Mouse (Mus musculus): ENCODE results near the gene Lmo7. TPM values are rescaled to one million over a fixed set of nuclear protein-coding genes. Genes with fewer than 3 reads are reported as not detected.

Gene Lmo7
- polyA plus RNA-seq, 1 experiment from 2014 or later: 17.1 TPM

DNA sequence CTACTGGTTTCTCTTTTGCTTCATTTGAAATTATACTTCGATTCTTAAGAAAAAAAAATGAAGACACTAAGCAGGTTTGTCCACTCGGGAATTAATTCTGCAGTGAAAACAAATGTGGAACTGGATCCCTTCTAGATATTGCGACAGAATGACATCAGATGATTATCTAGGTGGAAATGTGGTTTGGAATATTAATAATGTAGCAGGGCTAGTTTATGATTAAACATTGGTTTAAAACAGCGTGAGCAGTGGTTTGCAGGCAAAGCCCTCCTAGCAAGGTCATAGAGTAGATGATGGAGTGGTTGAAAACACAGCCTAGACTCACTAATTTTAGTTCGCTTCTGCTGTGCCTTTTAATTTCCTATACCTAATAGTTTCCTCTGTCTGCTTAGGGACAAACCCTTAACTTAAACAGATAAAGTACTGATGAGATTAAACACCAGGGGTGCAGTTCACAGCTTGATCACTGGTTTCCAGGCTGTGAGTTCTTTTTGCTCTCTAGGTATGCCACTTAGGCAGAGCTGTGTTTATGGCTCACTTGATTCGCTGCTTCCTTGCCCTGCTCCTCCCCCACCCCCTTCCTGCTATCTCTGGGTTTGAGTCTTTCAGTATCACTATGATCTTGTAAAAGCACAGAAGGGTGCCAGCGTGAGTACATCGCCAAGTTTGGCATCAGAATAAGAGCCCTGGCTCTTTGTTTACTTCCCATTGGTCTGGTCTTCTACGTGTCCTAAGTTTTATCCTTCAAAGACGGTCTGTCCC, 4.0 kb downstream of the Lmo7 start:
- H3K36me3 ChIP-seq (ENCODE audit: insufficient read depth): no peaks in the 10 kb centered on the region
- H3K4me2 ChIP-seq: no peak overlapping the region
- DNase-seq (no peak), ATAC-seq (ENCODE audit: insufficient read depth) (no peak)
- no peaks in the 10 kb centered on the region for H3K9me3 ChIP-seq (ENCODE audit: low read depth, low read length)
- H3K4me1 ChIP-seq (ENCODE audit: insufficient read depth): 0 out of 2 replicates have a peak, but pooled peaks cover 4% of the 10 kb centered on the region
- TF ChIP-seq CTCF (IDR thresholded peaks at IDR 0.05; ENCODE audit: low read depth): no peak
- WGBS: 22% methylated on average over 10 of the region's 10 CpGs
- H3K4me3 ChIP-seq (ENCODE audit: low read depth, low read length): no peak overlapping the region
- H3K9ac ChIP-seq: no peak overlapping the region
- H3K27me3 ChIP-seq (ENCODE audit: insufficient read depth, low read length): peaks cover 7% of the 10 kb centered on the region; the same call in 1 of the 2 replicates
- H3K27ac ChIP-seq (ENCODE audit: low read depth): no peak overlapping the region

DNA sequence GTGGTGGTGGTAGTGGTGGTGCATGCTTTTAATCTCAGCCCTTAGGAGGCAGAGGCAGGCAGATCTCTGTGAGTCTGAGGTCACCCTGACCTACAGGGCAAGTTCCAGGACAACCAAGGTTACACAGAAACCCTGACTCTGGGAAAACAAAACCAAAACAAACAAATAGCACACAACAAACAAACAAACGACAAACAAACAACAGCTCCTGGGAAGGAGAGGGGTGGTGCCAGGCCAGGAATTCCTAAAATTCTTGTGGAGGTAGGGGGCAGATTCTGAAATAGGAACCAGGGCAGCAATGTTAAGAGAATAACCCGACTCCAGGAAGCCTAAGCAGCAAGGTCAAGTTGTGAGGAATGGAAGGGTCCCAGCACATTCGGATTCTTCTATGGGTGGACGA, 7.7 kb downstream of the Lmo7 start:
- no peak overlapping the region for H3K4me3 ChIP-seq (ENCODE audit: low read depth, low read length)
- ATAC-seq (ENCODE audit: insufficient read depth) (no peak), DNase-seq (no peak)
- no peaks in the 10 kb centered on the region for H3K4me1 ChIP-seq (ENCODE audit: insufficient read depth)
- no peaks in the 10 kb centered on the region for H3K9me3 ChIP-seq (ENCODE audit: low read depth, low read length)
- H3K27me3 ChIP-seq (ENCODE audit: insufficient read depth, low read length): no peaks in the 10 kb centered on the region
- TF ChIP-seq CTCF (IDR thresholded peaks at IDR 0.05; ENCODE audit: low read depth): no peak
- H3K27ac ChIP-seq (ENCODE audit: low read depth): no peak overlapping the region
- H3K9ac ChIP-seq: no peak overlapping the region
- H3K4me2 ChIP-seq: no peak overlapping the region
- H3K36me3 ChIP-seq (ENCODE audit: insufficient read depth): no peaks in the 10 kb centered on the region
- WGBS: 80% methylated on average over 4 of the region's 4 CpGs

DNA sequence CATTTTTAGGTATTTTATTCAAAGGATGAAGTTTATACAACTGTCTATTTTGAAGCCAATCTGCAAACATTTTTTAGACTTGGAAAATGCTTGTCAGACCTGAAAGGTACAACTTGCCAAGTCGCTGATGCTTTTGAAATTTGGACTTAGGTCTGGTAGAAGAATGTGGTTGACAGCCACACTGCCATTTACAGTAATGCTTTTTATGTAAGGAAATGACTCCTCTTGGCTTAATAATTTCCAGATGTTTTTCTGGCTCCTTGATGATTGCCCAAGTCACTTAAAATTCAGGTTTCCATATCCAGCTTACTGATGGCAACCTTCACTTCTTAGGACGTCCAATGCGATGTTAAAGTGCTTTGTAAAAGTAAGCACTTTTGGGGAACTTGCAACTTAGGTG, 16.9 kb downstream of the Lmo7 start:
- no peaks in the 10 kb centered on the region for H3K36me3 ChIP-seq (ENCODE audit: insufficient read depth)
- H3K4me3 ChIP-seq (ENCODE audit: low read depth, low read length): no peak overlapping the region
- H3K9me3 ChIP-seq (ENCODE audit: low read depth, low read length): no peaks in the 10 kb centered on the region
- H3K27ac ChIP-seq (ENCODE audit: low read depth): no peak overlapping the region
- no peak for TF ChIP-seq CTCF (IDR thresholded peaks at IDR 0.05; ENCODE audit: low read depth)
- no peaks in the 10 kb centered on the region for H3K4me1 ChIP-seq (ENCODE audit: insufficient read depth)
- H3K9ac ChIP-seq: no peak overlapping the region
- WGBS: 59% methylated on average over 3 of the region's 3 CpGs
- no peak for ATAC-seq (ENCODE audit: insufficient read depth)
- DNase-seq: no peak
- H3K27me3 ChIP-seq (ENCODE audit: insufficient read depth, low read length): no peaks in the 10 kb centered on the region
- H3K4me2 ChIP-seq: no peak overlapping the region

DNA sequence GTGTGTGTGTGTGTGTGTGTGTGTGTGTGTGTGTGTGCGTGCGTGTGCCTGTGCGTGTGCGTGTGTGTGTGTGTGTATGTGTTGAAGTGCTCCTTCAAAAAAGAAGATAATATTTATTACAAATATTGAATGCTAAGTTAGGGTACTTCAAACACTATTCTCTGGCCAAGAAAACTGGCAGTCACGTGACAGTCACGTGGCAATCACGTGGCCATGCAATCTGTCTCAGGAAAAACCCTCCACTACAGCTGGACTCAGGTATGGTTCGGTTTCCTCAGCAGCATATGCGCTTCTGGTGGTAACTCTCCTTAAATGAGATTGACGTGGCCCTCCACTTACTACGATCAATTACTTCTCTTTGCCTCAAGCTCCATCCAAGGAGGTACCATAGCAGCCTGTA, 18.1 kb downstream of the Lmo7 start:
- H3K4me3 ChIP-seq (ENCODE audit: low read depth, low read length): no peak overlapping the region
- no peaks in the 10 kb centered on the region for H3K4me1 ChIP-seq (ENCODE audit: insufficient read depth)
- TF ChIP-seq CTCF (IDR thresholded peaks at IDR 0.05; ENCODE audit: low read depth): no peak
- no peaks in the 10 kb centered on the region for H3K27me3 ChIP-seq (ENCODE audit: insufficient read depth, low read length)
- no peak overlapping the region for H3K27ac ChIP-seq (ENCODE audit: low read depth)
- DNase-seq (no peak), ATAC-seq (ENCODE audit: insufficient read depth) (no peak)
- H3K36me3 ChIP-seq (ENCODE audit: insufficient read depth): no peaks in the 10 kb centered on the region
- H3K9ac ChIP-seq: no peak overlapping the region
- H3K4me2 ChIP-seq: no peak overlapping the region
- H3K9me3 ChIP-seq (ENCODE audit: low read depth, low read length): no peaks in the 10 kb centered on the region
- WGBS: 93% methylated on average over 11 of the region's 11 CpGs

- no peak for DNase-seq
- H3K4me3 ChIP-seq (ENCODE audit: low read depth, low read length): no peak overlapping the region
- 72% methylated on average over 7 of the region's 7 CpGs for WGBS
- H3K9ac ChIP-seq: no peak overlapping the region
- H3K27me3 ChIP-seq (ENCODE audit: insufficient read depth, low read length): no peaks in the 10 kb centered on the region
- TF ChIP-seq CTCF (IDR thresholded peaks at IDR 0.05; ENCODE audit: low read depth): no peak
- no peaks in the 10 kb centered on the region for H3K9me3 ChIP-seq (ENCODE audit: low read depth, low read length)
- ATAC-seq (ENCODE audit: insufficient read depth): no peak
- H3K4me2 ChIP-seq: no peak overlapping the region
- H3K36me3 ChIP-seq (ENCODE audit: insufficient read depth): no peaks in the 10 kb centered on the region
- H3K4me1 ChIP-seq (ENCODE audit: insufficient read depth): no peaks in the 10 kb centered on the region
- no peak overlapping the region for H3K27ac ChIP-seq (ENCODE audit: low read depth)
Observed at GRCm38 (mm10) chr14:101748436-101748835, 18.7 kb downstream of the Lmo7 start.

- Histone ChIP-seq H3K36me3 (ENCODE audit: insufficient read depth) (no peaks in the 10 kb centered on the region), H3K4me3 (ENCODE audit: low read depth, low read length) (no peak overlapping the region), H3K9ac (no peak overlapping the region), H3K27me3 (ENCODE audit: insufficient read depth, low read length) (no peaks in the 10 kb centered on the region), H3K27ac (ENCODE audit: low read depth) (no peak overlapping the region), H3K4me2 (no peak overlapping the region), H3K9me3 (ENCODE audit: low read depth, low read length) (no peaks in the 10 kb centered on the region), H3K4me1 (ENCODE audit: insufficient read depth) (no peaks in the 10 kb centered on the region)
- WGBS: 77% methylated on average over 4 of the region's 4 CpGs
- no peak for TF ChIP-seq CTCF (IDR thresholded peaks at IDR 0.05; ENCODE audit: low read depth)
- DNase-seq (no peak), ATAC-seq (ENCODE audit: insufficient read depth) (no peak)
Observed at GRCm38 (mm10) chr14:101750910-101751309, 21.2 kb downstream of the Lmo7 start.

GRCm38 (mm10) chr14:101755425-101755824, 25.7 kb downstream of the Lmo7 start:
- Histone ChIP-seq H3K9me3 (ENCODE audit: low read depth, low read length) (no peaks in the 10 kb centered on the region), H3K4me1 (ENCODE audit: insufficient read depth) (no peaks in the 10 kb centered on the region), H3K4me3 (ENCODE audit: low read depth, low read length) (no peak overlapping the region), H3K27ac (ENCODE audit: low read depth) (no peak overlapping the region), H3K9ac (no peak overlapping the region), H3K27me3 (ENCODE audit: insufficient read depth, low read length) (no peaks in the 10 kb centered on the region), H3K4me2 (no peak overlapping the region), H3K36me3 (ENCODE audit: insufficient read depth) (no peaks in the 10 kb centered on the region)
- 40% methylated on average over 4 of the region's 4 CpGs for WGBS
- no peak for ATAC-seq (ENCODE audit: insufficient read depth)
- DNase-seq: no peak
- TF ChIP-seq CTCF (IDR thresholded peaks at IDR 0.05; ENCODE audit: low read depth): no peak

All from lung, embryonic 14.5 days (tissue).